Mouse (Mus musculus) ovary, postnatal 14 days (tissue): ENCODE results near the gene Smtnl2.

Experiments used
- DNase-seq: peaks from one replicate; pipeline ENCODE4 v3.0.0; 2022; ENCODE audit warnings: low spot score

Smtnl2 gene

DNA sequence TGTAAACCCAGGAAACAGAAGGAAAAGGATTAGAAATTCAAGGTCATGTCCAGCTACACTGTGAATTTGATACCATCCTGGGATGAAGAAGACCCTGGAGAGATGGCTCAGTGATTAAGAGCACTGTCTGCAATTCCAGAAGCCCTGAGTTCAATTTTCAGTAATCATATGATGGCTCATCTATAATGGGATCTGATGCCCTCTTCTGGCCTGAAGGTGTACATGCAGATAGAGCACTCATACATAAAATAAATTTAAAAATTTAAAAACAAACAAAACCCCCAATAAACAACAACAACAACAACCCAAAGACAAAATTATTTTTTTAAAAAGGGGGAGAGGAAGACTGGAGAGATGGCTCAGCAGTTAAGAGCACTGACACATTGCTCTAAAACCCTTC, 15.4 kb upstream of the Smtnl2 start:
- DNase-seq, result no peak

DNA sequence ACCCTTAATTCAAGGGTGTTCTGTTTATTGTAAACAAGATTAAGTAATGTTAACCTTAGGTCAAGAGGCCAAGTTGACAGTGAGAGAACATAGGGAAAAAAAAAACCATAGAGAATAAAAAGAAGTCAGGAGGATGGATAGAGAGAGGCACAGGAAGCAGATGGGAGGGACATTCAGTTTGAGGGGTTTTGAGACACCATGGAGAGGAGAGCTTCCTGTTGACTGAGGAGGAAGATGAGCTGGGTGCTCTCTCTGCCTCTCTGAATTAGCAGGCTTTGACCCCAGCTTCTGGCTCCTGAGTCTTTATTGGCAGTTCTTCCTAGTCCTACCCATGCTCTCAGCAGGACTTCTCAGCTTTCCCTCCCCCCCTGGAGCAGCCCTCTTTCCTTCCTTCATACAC, 13.7 kb upstream of the Smtnl2 start:
- DNase-seq, result no peak

DNA sequence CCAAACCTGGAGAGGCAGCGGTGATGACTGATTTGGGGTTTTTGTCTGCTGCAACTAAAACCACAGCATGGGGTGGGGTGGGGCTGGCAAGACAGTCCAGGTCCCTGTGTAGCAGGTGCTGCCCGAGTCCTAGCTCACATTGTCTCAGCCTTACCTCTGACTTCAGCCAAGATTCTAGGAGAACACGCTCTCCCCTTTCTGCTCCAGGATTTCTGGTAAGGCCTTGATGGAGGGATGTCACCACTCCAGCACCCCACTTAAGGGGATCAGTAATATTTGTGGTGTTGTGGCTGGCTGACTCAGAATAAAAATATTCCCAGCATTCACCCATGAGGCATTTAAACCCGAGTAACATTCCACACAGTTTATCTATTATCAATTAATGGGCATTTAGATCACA, 12.2 kb upstream of the Smtnl2 start:
- DNase-seq, result no peak

DNA sequence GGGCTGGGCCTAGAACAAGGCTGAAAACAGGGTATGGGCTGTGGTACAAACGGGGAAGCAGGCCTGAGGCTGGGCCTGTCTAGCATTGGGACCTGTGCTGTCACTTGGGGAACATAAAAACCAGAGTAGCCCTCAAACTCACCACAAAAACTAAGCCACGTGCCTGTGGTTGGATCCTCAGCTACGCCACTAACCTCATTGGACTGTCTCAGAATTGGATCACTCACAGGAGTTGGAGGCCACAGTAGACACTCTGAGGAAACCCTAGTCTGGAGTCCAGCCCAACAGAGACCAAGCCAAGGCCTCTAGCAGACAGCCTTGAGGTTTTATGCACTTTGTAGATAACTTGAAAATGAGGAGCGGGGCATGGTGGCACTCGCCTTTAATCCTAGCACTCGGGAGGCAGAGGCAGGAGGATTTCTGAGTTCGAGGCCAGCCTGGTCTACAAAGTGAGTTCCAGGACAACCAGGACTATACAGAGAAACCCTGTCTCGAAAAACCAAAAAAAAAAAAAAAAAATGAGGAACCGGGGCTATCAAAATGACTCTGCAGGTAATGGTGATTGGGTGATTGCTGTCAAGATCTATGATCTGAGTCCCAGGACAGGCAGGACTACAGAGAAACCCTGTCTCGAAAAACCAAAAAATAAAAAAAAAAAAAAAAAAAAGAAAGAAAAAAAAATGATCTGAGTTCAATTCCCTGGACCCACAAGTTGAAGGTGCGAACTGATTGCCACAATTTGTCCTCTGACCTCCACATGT, 10.2 kb upstream of the Smtnl2 start:
- no peak for DNase-seq

DNA sequence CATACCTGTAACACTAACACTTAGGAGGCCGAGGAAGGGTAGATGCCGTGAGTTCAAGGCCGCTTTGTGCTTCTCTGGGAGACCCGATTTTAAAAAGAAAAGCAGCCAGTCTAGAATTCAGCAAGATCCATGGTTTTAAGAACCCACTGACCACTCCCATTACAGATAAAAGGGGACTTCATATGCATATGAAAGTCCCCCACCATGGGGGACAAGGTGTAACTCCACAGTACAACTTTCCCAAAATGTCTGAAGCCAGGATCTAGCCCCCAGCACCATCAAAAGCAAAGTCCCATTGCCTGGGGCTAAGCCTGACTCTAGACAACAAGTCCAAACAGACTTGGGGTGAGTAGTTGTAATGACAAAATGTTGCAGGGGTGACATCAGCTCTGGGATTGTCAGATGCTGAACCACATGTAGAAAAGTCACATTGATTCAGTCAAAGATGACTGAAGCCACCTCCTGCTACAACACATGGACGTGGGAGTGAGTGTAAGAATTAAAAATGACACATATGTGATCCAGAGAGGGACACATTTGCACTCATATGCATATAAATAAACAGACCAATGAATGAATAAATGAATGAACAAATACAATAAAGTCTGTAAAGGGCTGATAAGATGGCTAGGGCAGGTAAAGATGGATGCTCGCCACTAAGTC, 9.1 kb upstream of the Smtnl2 start:
- DNase-seq, result no peak

DNA sequence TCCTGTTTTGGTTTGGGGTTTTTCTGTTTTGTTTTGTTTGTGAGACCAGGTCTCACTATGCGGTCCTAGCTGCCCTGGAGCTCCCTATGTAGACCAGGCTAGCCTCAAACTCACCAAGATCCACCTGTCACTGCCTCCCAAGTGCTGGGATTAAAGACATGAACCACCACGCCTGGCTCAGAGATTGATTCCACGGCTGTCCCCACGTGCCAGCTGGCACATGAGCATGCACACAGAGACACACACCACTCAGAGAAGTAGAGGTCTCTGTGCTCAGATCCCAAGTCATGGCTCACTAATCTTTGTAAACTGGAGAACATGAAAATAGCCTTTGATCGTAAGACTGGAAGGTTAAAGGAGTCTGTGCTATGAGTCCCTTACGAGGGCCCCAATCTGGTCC, 7.5 kb upstream of the Smtnl2 start:
- DNase-seq, result no peak

DNA sequence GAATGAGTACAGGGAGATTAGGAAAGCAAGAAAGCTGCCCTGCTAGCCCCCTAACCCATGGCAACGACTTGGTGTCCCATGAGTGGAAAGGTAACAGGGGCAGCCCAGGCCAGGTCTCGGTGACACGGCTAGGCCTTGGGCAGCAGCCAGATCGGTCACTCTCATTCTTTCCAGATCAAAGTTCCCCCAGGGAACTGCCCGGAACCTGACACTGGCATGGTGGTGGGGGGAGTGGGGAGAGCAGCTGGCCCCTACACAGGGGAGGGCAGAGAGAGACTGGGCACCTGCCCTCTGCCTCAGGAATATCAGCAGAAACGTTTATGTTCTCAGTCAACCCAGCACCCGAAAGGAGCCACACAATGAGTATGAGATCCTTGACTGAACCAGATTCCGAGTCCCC, 6.7 kb upstream of the Smtnl2 start:
- no peak for DNase-seq

DNA sequence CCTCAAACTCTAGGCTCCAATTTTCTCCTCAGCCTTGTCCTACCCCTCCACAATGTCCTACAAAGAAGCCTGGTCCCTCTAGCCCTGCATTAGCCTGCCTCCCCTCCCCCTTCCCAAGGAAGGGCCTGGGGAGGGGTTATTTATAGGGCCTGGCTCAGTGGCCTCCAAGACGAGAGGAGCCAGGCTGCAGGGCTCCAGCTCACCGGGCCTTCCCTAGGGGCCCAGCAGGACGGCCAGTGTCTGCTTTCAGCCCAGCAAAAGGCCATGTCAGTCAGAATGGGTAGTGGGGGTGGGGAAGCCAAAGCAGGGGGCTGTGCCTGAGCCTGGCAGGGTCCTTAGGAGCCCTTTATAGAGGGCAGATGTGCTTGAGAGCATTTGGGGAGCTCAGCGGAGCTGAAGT, 5.9 kb upstream of the Smtnl2 start:
- DNase-seq, result no peak

DNA sequence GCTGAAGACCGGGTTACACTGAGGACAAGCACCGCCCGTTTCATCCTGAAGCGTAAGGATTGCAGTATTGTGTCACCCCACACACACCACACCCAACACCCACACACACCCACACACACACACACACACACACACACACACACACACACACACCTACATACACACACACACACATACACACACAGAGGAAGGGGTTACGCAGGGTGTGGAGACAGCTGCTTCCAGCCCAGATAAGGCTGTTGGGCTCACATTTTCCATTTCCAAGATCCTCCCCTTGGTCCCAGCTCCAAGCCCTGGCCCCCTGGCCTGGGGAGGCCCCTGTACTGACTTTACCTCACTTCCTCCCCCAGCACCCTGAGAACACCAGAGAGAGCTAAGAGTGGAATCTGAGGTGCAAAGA, 5.2 kb upstream of the Smtnl2 start:
- DNase-seq, result no peak

DNA sequence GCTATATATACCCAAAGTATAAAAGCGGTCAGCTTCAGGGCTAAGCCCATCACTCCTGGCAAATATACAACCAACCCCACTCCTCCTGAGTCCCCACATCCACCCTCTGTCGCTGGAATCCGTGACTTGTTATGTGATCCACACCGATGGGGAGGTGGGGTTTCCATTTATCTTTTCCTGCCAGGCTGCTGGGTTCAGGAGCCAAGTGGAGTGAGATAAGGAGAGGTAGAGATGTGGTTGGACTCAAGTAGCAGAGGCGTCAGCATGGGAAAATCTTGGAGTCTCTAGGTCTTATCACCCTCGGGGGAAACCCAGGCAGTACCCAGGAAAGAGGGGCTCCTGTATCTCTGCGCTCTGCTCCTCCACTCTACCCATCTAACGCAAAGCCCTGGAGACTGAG, 3.6 kb upstream of the Smtnl2 start:
- DNase-seq, result no peak

DNA sequence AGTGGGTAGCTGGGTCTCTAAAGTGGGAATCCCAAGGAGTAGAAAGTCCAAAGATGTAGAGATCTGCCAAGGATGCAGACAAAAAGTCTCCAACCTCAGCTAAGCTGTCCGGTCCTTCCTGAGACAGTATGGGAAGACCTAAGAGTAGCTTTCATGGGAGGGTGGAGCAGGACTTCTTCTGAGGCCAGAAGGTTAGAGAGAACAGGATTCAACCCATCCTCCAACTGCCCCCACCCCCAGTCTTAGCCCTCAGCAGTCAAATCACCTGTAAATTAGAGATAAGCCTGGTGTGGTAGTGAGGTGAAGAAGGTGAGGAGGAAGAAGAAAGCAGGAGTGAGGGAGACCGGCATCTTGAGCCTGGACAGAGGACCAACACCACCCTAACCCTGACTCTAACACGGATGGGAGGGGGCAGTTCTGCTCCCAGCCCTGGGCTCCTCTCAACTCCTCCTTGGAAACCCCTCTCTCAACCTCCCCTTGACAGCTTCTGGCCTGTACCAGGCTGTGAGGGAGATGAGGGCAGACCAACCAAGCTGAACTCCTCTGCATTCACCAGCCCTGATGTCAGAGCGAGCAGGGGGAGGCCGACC, 2.2 kb upstream of the Smtnl2 start:
- no peak for DNase-seq

DNA sequence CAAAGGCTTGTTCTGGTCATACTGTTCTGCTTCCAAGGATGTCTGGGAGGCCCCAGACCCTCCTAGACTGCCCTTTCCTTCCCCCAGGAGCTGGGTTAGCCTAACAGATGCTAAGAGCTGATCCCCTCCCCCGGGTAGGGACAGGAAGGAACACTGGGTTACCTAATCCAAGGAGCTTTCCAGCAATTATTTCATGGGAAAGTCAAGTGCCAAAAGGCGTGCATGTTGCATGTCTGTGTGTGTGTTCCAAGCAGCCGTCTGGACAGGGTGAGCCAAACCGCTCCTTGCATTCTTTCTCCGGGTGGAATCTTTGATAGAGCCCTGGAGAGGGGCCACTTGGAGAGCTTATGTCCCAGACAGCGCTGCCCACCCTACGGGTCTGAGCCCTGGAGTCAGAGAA, 1.5 kb upstream of the Smtnl2 start:
- no peak for DNase-seq

DNA sequence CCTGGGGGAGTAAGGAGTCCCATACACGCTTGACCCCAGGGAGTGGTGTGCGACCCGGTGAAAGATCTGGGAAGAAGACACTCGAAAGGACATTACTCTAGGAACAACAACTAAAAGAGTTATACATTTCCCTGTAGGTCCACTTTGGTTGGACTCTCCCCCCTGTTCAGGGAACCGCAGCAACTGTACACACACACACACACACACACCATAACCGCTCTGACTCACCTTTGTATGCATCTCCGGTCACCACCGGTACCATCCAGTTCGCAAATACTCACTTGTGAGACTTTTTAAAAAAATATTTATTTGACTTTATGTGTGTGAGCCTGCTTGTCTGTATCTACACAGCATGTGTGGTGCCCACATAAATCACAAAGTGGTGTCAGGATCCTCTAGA, 432 bp upstream of the Smtnl2 start:
- no peak for DNase-seq

DNA sequence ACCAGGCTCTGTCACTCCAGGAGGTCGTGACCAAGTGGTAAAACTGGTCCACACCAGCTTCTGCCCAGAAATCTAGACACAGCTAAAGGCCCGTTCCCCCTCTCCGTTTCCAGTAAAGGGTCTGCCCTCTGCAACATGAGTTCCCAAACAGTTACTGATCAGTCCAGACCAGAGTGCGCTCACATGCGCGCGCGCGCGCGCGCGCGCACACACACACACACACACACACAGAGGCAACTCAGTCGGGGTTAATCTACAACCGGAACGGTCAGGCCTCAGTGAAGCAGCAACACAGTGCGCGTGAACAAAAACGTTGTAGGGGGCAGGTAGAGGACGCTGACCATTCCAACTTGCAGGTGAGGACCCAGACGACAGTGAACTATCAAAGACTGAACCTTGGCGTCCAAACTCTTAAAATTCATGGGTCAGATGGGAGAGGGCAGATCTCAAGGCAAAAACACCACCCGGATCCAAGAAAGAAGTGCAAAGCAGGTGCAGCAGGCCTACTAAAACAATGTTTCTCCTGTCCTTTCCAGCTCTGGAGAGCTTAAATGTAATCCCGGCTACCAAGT, 906 bp downstream of the Smtnl2 start:
- no peak for DNase-seq

DNA sequence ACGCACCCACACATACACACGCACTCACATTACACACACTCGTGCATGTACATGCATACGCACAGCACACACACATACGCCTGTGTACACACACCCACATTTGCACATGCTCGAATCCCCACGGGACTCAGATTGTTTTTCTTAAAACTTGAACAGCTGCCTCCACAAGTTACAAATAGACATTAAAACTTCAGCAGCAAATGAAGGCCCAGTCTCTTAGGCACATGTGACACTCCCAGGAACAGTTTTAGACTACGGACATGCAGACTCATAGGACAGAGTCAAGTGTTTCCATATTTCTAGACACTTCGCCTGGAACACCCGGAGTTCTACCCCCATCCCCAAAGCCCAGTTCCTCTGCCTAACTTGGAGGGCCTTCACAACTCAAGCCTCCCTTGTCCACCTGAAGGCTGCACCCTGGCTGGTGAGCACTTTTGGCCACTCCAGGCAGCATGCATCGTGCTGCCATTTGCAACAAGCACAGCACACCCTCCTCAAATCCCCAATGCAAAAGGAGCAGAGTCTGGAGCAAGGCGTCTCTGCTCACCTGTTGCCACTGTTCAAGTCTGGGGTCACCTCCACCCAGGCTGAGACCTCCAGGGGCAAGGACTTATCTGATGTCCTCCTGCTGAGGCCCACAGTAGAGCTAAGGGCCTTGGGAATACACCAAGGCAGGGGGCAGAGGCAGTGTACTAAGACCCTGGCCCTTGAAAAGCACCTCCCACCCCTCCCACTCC, 1.7 kb downstream of the Smtnl2 start:
- DNase-seq, result no peak

DNA sequence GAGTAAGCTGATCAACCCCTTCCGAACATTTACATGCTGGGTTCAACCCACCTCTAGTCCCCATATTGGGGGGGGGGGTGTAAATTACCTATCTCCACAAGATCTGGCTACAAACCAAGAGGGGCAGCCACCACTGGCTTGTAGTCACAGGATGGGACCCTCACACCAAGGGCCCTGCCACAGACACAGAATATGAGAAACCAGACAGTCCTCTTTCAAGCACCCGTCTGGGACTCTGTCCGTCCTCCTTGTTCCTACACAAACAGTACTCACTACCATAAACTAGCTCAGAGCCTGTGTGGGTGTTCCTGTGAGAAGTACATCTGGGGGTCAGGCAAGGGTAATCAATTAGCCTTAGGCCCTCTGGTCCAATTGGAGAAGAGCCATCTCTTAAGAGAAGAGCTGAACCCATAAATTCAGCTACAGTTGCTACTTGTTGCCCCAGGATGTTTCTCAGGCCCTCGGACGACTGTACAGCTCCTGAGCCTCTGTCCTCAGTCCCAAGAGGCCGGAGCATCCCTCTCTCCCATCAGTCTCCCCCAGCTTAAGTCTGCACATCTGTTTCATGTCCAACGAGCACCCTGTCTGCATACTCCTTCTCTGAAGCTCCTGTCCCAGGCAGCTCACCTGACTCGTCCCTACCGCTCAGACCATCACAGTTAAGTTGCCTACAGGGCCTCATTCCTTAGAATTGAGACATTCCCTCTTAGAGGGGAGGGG, 2.9 kb downstream of the Smtnl2 start:
- no peak for DNase-seq

DNA sequence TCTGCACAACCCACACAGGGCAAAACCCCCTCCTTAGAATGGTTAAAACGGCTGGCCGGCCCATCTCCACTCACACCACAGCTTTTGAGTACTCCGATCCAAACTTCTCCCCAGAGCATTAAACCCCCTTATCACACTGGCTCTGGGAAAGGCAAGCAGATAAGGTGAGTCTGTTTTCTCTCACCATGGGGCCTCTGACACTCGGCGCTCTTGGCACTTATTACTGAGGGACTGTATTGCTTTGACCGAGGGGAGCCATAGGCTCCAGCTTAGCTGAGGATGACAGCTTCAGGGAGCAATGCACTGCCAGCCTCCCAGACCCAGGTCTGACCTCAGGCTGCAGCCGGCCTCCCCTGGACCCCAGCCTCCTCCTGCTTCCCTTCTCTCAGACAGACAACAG, 3.9 kb downstream of the Smtnl2 start:
- no peak for DNase-seq

DNA sequence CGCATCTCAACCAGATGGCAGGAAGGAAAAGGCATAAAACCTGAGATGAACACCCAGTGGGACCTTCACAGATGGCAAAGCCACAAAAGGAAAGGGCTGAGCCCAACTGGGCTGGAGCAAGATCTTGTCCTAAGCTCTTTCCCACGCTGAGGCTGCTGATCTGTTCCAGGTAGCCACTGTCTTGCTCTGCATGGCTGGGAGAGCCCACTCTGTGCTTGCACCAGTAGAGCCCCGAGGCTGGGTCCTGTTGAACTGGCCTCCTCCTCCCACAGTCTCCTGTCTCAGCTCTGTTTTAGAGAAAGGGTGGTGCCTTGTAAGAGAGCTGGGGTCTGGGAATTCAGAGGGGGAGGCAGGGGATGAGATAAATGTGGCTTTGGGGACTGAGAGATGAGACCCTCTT, 4.4 kb downstream of the Smtnl2 start:
- no peak for DNase-seq

DNA sequence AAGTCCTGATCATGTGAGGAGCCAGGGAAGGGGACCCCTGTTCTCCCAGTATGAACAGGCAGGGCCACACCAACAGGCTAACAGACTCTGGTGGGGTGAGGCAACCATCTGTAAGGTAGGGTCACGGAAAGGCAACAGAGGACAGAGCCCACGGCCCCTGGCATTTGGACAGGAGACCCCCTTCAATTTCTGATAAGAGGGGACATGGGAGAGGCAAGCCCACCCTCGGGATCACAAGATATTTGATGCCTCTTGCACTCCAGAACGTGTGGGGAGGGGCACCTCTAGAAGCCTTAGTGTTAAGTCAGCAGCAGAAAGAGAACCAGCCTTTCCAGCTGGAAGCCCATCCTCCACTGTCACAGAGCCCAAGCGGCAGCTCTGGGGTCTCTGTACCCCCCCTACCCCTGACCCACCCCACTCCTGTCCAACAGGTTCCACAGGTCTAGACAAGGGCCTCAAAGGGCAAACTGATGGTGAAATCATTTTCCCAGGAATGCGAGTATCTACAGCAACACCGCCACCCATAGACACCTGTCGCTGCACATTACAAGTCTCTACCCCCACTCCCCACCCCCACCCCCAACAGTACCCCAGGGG, 5.3 kb downstream of the Smtnl2 start:
- no peak for DNase-seq

DNA sequence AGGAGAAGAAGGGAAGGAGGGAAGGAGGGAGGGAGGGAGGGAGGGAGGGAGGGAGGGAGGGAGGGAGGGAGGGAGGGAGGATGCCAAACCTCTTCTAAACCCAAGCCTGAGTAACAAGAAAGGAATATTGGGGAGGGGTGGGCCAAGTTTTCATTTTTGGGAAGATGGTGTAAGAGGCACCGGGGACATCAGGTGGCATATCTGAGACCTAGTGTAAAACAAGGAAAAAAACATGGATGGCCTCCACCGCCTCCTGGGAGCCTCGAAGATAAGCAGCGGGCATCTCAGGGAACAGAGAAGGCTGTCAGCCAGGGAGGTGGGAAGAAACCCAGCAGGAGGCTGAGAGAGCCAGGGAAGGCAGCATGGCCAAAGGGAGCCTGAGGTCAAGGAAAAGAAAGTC, 6.0 kb downstream of the Smtnl2 start:
- DNase-seq, result no peak

DNA sequence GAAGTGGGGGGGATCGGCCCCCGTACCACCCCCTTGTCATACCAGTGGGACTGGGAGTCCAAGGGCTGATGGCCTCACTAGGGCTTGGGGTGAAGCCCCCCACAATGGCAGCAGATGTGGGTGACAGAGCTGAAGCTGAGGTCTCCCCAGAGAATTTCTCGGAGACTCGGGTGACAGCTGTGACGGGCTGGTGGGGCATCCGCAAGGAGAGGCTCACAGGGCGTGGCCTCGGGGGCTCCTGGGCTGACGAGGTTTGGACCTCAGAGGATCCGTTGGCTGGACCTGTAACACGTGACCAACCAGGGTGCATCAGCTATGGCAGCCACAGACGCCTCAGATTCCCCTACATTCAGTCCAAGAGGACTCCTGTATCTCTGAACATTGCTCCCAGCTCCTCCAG, 8.5 kb downstream of the Smtnl2 start:
- DNase-seq, result no peak

DNA sequence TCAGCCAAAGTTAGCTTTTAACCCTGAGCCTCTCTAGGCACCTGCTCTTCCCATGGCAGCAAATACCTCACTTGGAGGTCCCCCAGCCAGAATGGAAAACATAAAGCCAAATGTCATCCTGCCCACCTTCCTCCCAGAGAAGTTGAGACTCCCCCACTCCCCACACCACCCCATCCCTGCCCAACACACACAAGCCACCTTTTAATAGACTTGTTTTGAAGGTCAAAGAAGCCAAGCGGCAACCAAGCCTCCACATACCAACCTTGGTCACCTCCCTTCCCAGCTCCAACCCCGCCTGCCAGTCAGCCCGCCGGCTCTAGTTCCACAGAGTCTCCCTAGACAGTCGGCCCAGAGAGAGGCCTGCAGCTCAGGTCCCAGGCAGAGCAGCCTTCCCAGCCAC, 9.5 kb downstream of the Smtnl2 start:
- no peak for DNase-seq
